Mouse (Mus musculus) G1E (cell line): ENCODE results near the gene Ncapg2. TPM values are rescaled to one million over a fixed set of nuclear protein-coding genes. Genes with fewer than 3 reads are reported as not detected.

Experiments used
- ATAC-seq: 2 replicates; pipeline ENCODE4 v1.8.0; 2016; ENCODE audit warnings: mild to moderate bottlenecking; ENCODE audit not compliant: insufficient number of reproducible peaks, poor library complexity, low FRiP score, severe bottlenecking; ENCODE audit errors: extremely low read depth
- DNase-seq: peaks from one replicate; pipeline ENCODE4 v3.0.0; 2012; ENCODE audit warnings: low spot score
- H3K27me3 ChIP-seq: 2 replicates; pipeline ENCODE4 v1.6.1; 2012; ENCODE audit warnings: mild to moderate bottlenecking, low read length, inconsistent platforms; ENCODE audit not compliant: insufficient read depth
- H3K36me3 ChIP-seq: replicated peaks from 2 replicates; pipeline ENCODE3; 2012; ENCODE audit warnings: mild to moderate bottlenecking, inconsistent platforms
- H3K4me1 ChIP-seq: 2 replicates; pipeline ENCODE4 v1.6.1; 2012; ENCODE audit warnings: low read depth, low read length, inconsistent platforms, mixed read lengths; ENCODE audit not compliant: insufficient read depth
- H3K4me3 ChIP-seq: 2 replicates; pipeline ENCODE4 v1.5.1; 2012; ENCODE audit warnings: low read depth, mild to moderate bottlenecking, inconsistent platforms, low read length, moderate library complexity, mixed read lengths
- H3K9me3 ChIP-seq: replicated peaks from 2 replicates; pipeline ENCODE4 v1.6.1; 2012; ENCODE audit warnings: inconsistent platforms
- CTCF ChIP-seq: IDR thresholded peaks from 2 replicates; pipeline ENCODE4 v1.5.1; 2012; ENCODE audit warnings: low read depth, low read length, inconsistent platforms, mixed read lengths
- GATA1 ChIP-seq: IDR thresholded peaks from 2 replicates; pipeline ENCODE4 v1.6.1; 2012; ENCODE audit warnings: borderline replicate concordance, low read length, inconsistent platforms, mixed read lengths
- GATA2 ChIP-seq: IDR thresholded peaks from 2 replicates; pipeline ENCODE4 v1.6.1; 2012; ENCODE audit warnings: low read depth, low read length, inconsistent platforms, borderline replicate concordance
- POLR2AphosphoS5 ChIP-seq: IDR thresholded peaks from 2 replicates; pipeline ENCODE4 v1.6.1; 2012; ENCODE audit warnings: low read depth, low read length, inconsistent platforms; ENCODE audit not compliant: insufficient replicate concordance
- TAL1 ChIP-seq: conservative IDR thresholded peaks from 2 replicates; pipeline ENCODE4 v1.6.1; 2012; ENCODE audit warnings: low read depth, low read length, inconsistent platforms, mixed read lengths
- polyA plus RNA-seq: library from polyadenylated mRNA; stranded (reverse); fragments of >175 nt; gene quantifications from 2 replicates; pipeline ENCODE4 v1.2.3, GENCODE M21; 2012
- total RNA-seq, 2 experiments: library from RNA; stranded (forward) in 1 of 2; stranded (reverse) in 1 of 2; fragments of 200-1000 nt in 1 of 2; fragments of >200 nt in 1 of 2; fragmentation: Nextera tagmentation in 1 of 2; gene quantifications; 2 replicates each; pipeline ENCODE4 v1.2.3; 2014 to 2017

The Ncapg2 gene
- total and polyA plus RNA-seq, 3 experiments = 36.1 to 321 (median 179) TPM

GRCm38 (mm10) chr12:116490575-116491356, 85.6 kb downstream of the Ncapg2 start:
- Histone ChIP-seq H3K36me3 (no peaks in the 10 kb centered on the region), H3K27me3 (peaks cover 6% of the 10 kb centered on the region; the same call in 1 of the 2 replicates), H3K9me3 (peaks cover 5% of the 10 kb centered on the region), H3K4me1 (no peaks in the 10 kb centered on the region), H3K4me3 (no peak overlapping the region)
- TF ChIP-seq POLR2AphosphoS5 (no peak), CTCF (no peak), GATA2 (no peak), GATA1 (no peak), TAL1 (no peak)
- DNase-seq (no peak), ATAC-seq (no peak)

GRCm38 (mm10) chr12:116498666-116499065, 93.5 kb downstream of the Ncapg2 start:
- Histone ChIP-seq H3K4me1 (no peaks in the 10 kb centered on the region), H3K9me3 (no peaks in the 10 kb centered on the region), H3K36me3 (no peaks in the 10 kb centered on the region), H3K4me3 (no peak overlapping the region), H3K27me3 (no peaks in the 10 kb centered on the region)
- no peak for DNase-seq
- TF ChIP-seq GATA1 = no peak
- no peak for TF ChIP-seq TAL1
- TF ChIP-seq CTCF = no peak
- TF ChIP-seq GATA2 = no peak
- TF ChIP-seq POLR2AphosphoS5 = no peak
- no peak for ATAC-seq

- no peaks in the 10 kb centered on the region for H3K36me3 ChIP-seq
- no peaks in the 10 kb centered on the region for H3K9me3 ChIP-seq
- ATAC-seq (no peak), DNase-seq (no peak)
- no peaks in the 10 kb centered on the region for H3K27me3 ChIP-seq
- TF ChIP-seq POLR2AphosphoS5 = no peak
- TF ChIP-seq CTCF = no peak
- TF ChIP-seq TAL1 = no peak
- TF ChIP-seq GATA2 = no peak
- no peak for TF ChIP-seq GATA1
- no peaks in the 10 kb centered on the region for H3K4me1 ChIP-seq
- H3K4me3 ChIP-seq = no peak overlapping the region
These were observed 95.5 kb downstream of the Ncapg2 start for GRCm38 (mm10) chr12:116500652-116501051.

- ATAC-seq (no peak), DNase-seq (no peak)
- H3K4me1 ChIP-seq = no peaks in the 10 kb centered on the region
- no peak overlapping the region for H3K4me3 ChIP-seq
- TF ChIP-seq CTCF = no peak
- no peak for TF ChIP-seq GATA1
- no peak for TF ChIP-seq GATA2
- no peak for TF ChIP-seq TAL1
- TF ChIP-seq POLR2AphosphoS5 = no peak
- no peaks in the 10 kb centered on the region for H3K36me3 ChIP-seq
- H3K9me3 ChIP-seq = no peaks in the 10 kb centered on the region
- H3K27me3 ChIP-seq = no peaks in the 10 kb centered on the region
These were observed 107.3 kb downstream of the Ncapg2 start for GRCm38 (mm10) chr12:116512482-116512881.

Other genes starting within 250 kb of the Ncapg2 start
- gene Wdr60, start 142.4 kb upstream of the Ncapg2 start, total RNA-seq (2014; fragmentation: Nextera tagmentation) = 24.9 and 30.0 TPM in 2 replicates
- gene Wdr60, start 142.4 kb upstream of the Ncapg2 start, total RNA-seq (2017) = 49.5 and 68.6 TPM in 2 replicates
- gene Wdr60, start 142.4 kb upstream of the Ncapg2 start, polyA plus RNA-seq = 10.7 and 13.5 TPM in 2 replicates
- gene Gm11027, start 130.0 kb upstream of the Ncapg2 start, total RNA-seq (2014; fragmentation: Nextera tagmentation) = not detected in 2 replicates
- not detected in 2 replicates for gene Gm11027, start 130.0 kb upstream of the Ncapg2 start, total RNA-seq (2017)
- gene Gm11027, start 130.0 kb upstream of the Ncapg2 start, polyA plus RNA-seq = not detected in 2 replicates
- gene Esyt2, start 124.2 kb upstream of the Ncapg2 start, total RNA-seq (2014; fragmentation: Nextera tagmentation) = 87.5 and 91.7 TPM in 2 replicates
- 145 and 147 TPM in 2 replicates for gene Esyt2, start 124.2 kb upstream of the Ncapg2 start, total RNA-seq (2017)
- 22.4 and 23.4 TPM in 2 replicates for gene Esyt2, start 124.2 kb upstream of the Ncapg2 start, polyA plus RNA-seq
- not detected in 2 replicates for gene Ptprn2, start 80.3 kb downstream of the Ncapg2 start, total RNA-seq (2014; fragmentation: Nextera tagmentation)
- gene Ptprn2, start 80.3 kb downstream of the Ncapg2 start, total RNA-seq (2017) = 0.22 and 0.23 TPM in 2 replicates
- not detected in 2 replicates for gene Ptprn2, start 80.3 kb downstream of the Ncapg2 start, polyA plus RNA-seq